Mouse (Mus musculus) heart, embryonic 14.5 days (tissue): ENCODE measurements around the gene Eif3l. TPM values are rescaled to one million over a fixed set of nuclear protein-coding genes. Genes with fewer than 3 reads are reported as not detected.

Source experiments
- ATAC-seq: fragments of 200-750 bp; cut with Nextera tagmentation; 2 replicates; pipeline ENCODE4 v1.8.0; 2017; ENCODE audit warnings: low read depth, moderate TSS enrichment; ENCODE audit not compliant: insufficient number of reproducible peaks, insufficient read depth, low FRiP score
- H3K27ac ChIP-seq, 2 experiments: fragments of 200-500 bp in 1 of 2; fragments of 300-500 bp in 1 of 2; sonication (generic) in 1 of 2; replicated peaks in 1 of 2; 2 replicates each; pipeline ENCODE4 v1.5.1; 2012 to 2014; ENCODE audit warnings: low read depth in 2 of 2, low read length in 2 of 2, control low read depth in 1 of 2, mild to moderate bottlenecking in 1 of 2, mixed read lengths in 1 of 2; ENCODE audit not compliant: control insufficient read depth in 1 of 2, insufficient read depth in 1 of 2
- H3K27me3 ChIP-seq: fragments of 300-500 bp; sonication (generic); 2 replicates; pipeline ENCODE4 v1.6.1; 2014; ENCODE audit warnings: mild to moderate bottlenecking, low read length, control low read depth; ENCODE audit not compliant: control insufficient read depth, insufficient read depth
- H3K36me3 ChIP-seq: fragments of 300-500 bp; sonication (generic); 2 replicates; pipeline ENCODE4 v1.6.1; 2014; ENCODE audit warnings: mild to moderate bottlenecking, control low read depth, low read length, mixed read lengths; ENCODE audit not compliant: control insufficient read depth, insufficient read depth
- H3K4me1 ChIP-seq, 2 experiments: fragments of 200-500 bp in 1 of 2; fragments of 300-500 bp in 1 of 2; sonication (generic) in 1 of 2; 2 replicates each; pipeline ENCODE4 v1.6.1; 2012 to 2014; ENCODE audit warnings: low read length in 2 of 2, control low read depth in 1 of 2, mixed read lengths in 1 of 2; ENCODE audit not compliant: control insufficient read depth in 2 of 2, insufficient read depth in 2 of 2
- H3K4me2 ChIP-seq: fragments of 300-500 bp; sonication (generic); 2 replicates; pipeline ENCODE4 v1.6.1; 2014; ENCODE audit warnings: mild to moderate bottlenecking, low read length
- H3K4me3 ChIP-seq, 2 experiments: fragments of 200-500 bp in 1 of 2; fragments of 300-500 bp in 1 of 2; sonication (generic) in 1 of 2; 2 replicates each; pipeline ENCODE4 v1.5.1; 2012 to 2014; ENCODE audit warnings: low read length in 2 of 2, mild to moderate bottlenecking in 2 of 2, control low read depth in 1 of 2, low read depth in 1 of 2, moderate library complexity in 1 of 2; ENCODE audit not compliant: control insufficient read depth in 1 of 2, insufficient read depth in 1 of 2
- H3K9ac ChIP-seq: fragments of 300-500 bp; sonication (generic); 2 replicates; pipeline ENCODE4 v1.6.1; 2014; ENCODE audit warnings: mild to moderate bottlenecking, low read length
- H3K9me3 ChIP-seq: fragments of 300-500 bp; sonication (generic); 2 replicates; pipeline ENCODE4 v1.6.1; 2016; ENCODE audit warnings: low read length, control low read depth; ENCODE audit not compliant: control insufficient read depth
- WGBS: fragments of 180-500 bp; shearing (Covaris S2); extraction: QIAGEN DNeasy Blood & Tissue Kit; methylation state at CpG from one replicate; pipeline ENCODE4 v1.1.7; 2014; 5-methylcytosine and 5-hydroxymethylcytosine counted together
- polyA plus RNA-seq: library from polyadenylated mRNA; unstranded; fragments of >200 nt; fragmentation: Nextera tagmentation; extraction: Ambion mirVana; gene quantifications from 2 replicates; pipeline ENCODE4 v1.2.1, GENCODE M21; 2014

The Eif3l gene
- polyA plus RNA-seq, 1 experiment from 2014 or later: 153 TPM

GRCm38 (mm10) chr15:79066276-79066675, 8.7 kb upstream of the Eif3l start:
- Histone ChIP-seq H3K9ac (no peak overlapping the region), H3K9me3 (no peaks in the 10 kb centered on the region), H3K4me3 (no peak overlapping the region), H3K27me3 (no peaks in the 10 kb centered on the region), H3K4me1 (peaks cover 2 to 8% of the 10 kb centered on the region in 2 experiments; a peak in 2 of 4 replicates), H3K27ac (no peak overlapping the region), H3K4me2 (no peak overlapping the region), H3K36me3 (no peaks in the 10 kb centered on the region)
- WGBS: 48% methylated on average over 2 of the region's 2 CpGs
- no peak for ATAC-seq

- H3K9me3 ChIP-seq: no peaks in the 10 kb centered on the region
- H3K4me2 ChIP-seq: no peak overlapping the region
- WGBS: 29% methylated on average over 3 of the region's 3 CpGs
- H3K4me3 ChIP-seq: no peak overlapping the region
- H3K4me1 ChIP-seq: 0 out of 4 replicates have a peak, but pooled peaks cover 0 to 2% of the 10 kb centered on the region in 2 experiments
- H3K27me3 ChIP-seq: no peaks in the 10 kb centered on the region
- ATAC-seq: no peak
- no peaks in the 10 kb centered on the region for H3K36me3 ChIP-seq
- H3K9ac ChIP-seq: no peak overlapping the region
- no peak overlapping the region for H3K27ac ChIP-seq
These were observed 7.3 kb upstream of the Eif3l start for GRCm38 (mm10) chr15:79067631-79068030.

GRCm38 (mm10) chr15:79068416-79068815, 6.6 kb upstream of the Eif3l start:
- H3K9ac ChIP-seq: no peak overlapping the region
- no peak for ATAC-seq
- WGBS: 55% methylated on average over 3 of the region's 3 CpGs
- H3K9me3 ChIP-seq: no peaks in the 10 kb centered on the region
- H3K27me3 ChIP-seq: no peaks in the 10 kb centered on the region
- H3K4me2 ChIP-seq: no peak overlapping the region
- H3K4me3 ChIP-seq: no peak overlapping the region
- H3K27ac ChIP-seq: no peak overlapping the region
- H3K36me3 ChIP-seq: no peaks in the 10 kb centered on the region
- H3K4me1 ChIP-seq: 0 out of 4 replicates have a peak, but pooled peaks cover 0 to 2% of the 10 kb centered on the region in 2 experiments

- Histone ChIP-seq H3K4me2 (no peak overlapping the region), H3K27ac (no peak overlapping the region), H3K9ac (0 out of 2 replicates have a peak overlapping the region, but pooled peaks have one; percentile 12), H3K4me1 (peaks cover 10 to 12% of the 10 kb centered on the region in 2 experiments), H3K9me3 (no peaks in the 10 kb centered on the region), H3K4me3 (no peak overlapping the region), H3K27me3 (no peaks in the 10 kb centered on the region), H3K36me3 (peaks cover 1% of the 10 kb centered on the region)
- 62% methylated on average over 5 of the region's 5 CpGs for WGBS
- no peak for ATAC-seq
These were observed 3.6 kb upstream of the Eif3l start for GRCm38 (mm10) chr15:79071117-79072039.

- H3K4me3 ChIP-seq: no peak overlapping the region
- H3K36me3 ChIP-seq: peaks cover 25% of the 10 kb centered on the region
- no peaks in the 10 kb centered on the region for H3K27me3 ChIP-seq
- H3K4me2 ChIP-seq: no peak overlapping the region
- no peak overlapping the region for H3K9ac ChIP-seq
- H3K27ac ChIP-seq: no peak overlapping the region
- ATAC-seq: no peak
- no peaks in the 10 kb centered on the region for H3K9me3 ChIP-seq
- H3K4me1 ChIP-seq: peaks cover 9 to 10% of the 10 kb centered on the region in 2 experiments
These were observed 1.2 kb upstream of the Eif3l start for GRCm38 (mm10) chr15:79073752-79074151.

- Histone ChIP-seq H3K36me3 (peaks cover 32% of the 10 kb centered on the region), H3K4me2 (peak overlapping the region; percentile 93), H3K9me3 (no peaks in the 10 kb centered on the region), H3K27me3 (no peaks in the 10 kb centered on the region), H3K4me3 (peak overlapping the region; percentile 94; a peak in 3 of 4 replicates), H3K4me1 (peaks cover 9 to 10% of the 10 kb centered on the region in 2 experiments), H3K27ac (peak overlapping the region; percentile 74 to 83), H3K9ac (peak overlapping the region; percentile 94)
- WGBS: 27% methylated on average over 10 of the region's 10 CpGs
- no peak for ATAC-seq
These were observed 533 bp upstream of the Eif3l start for GRCm38 (mm10) chr15:79074446-79074845.

GRCm38 (mm10) chr15:79075658-79076365, 833 bp downstream of the Eif3l start:
- Histone ChIP-seq H3K27ac (peak overlapping the region in 1 of 2 experiments; percentile 83; a peak in 1 of 4 replicates), H3K9ac (peak overlapping the region; percentile 94), H3K9me3 (no peaks in the 10 kb centered on the region), H3K4me3 (peak overlapping the region; percentile 94), H3K4me1 (peaks cover 9 to 10% of the 10 kb centered on the region in 2 experiments), H3K4me2 (peak overlapping the region; percentile 93), H3K36me3 (peaks cover 46% of the 10 kb centered on the region), H3K27me3 (no peaks in the 10 kb centered on the region)
- no peak for ATAC-seq
- 34% methylated on average over 15 of the region's 15 CpGs for WGBS
